Mouse (Mus musculus): ENCODE measurements around the gene Fam76a. TPM values are rescaled to one million over a fixed set of nuclear protein-coding genes. Genes with fewer than 3 reads are reported as not detected.

Fam76a gene
- polyA plus RNA-seq, 1 experiment, result 15.0 TPM

DNA sequence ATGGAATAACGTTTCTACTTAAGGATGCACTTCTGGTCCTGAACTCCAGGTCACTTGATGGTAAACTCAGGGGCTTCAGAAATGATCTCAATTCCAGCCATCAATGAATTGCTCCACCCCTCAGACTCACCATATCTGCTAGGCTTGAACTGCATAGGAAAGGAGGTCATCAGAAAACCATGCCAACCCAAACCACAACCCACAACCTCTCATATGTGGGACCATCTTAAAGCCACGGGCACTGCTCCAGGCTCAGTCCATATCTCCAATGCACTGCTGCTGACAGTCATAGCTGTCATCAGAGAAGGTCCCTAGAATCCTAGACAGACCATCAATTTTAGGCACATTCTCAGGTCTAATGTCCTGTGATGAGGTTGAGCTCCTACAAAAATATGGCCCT lies 18.3 kb downstream of the Fam76a start:
- Histone ChIP-seq H3K27me3 (ENCODE audit: control insufficient read depth, insufficient read depth, low read length) (no peaks in the 10 kb centered on the region), H3K27ac (ENCODE audit: control insufficient read depth, insufficient read depth, low read length) (no peak overlapping the region), H3K36me3 (ENCODE audit: control insufficient read depth, insufficient read depth, low read length) (peaks cover 23% of the 10 kb centered on the region), H3K4me3 (ENCODE audit: control insufficient read depth, insufficient read depth, low read length) (no peak overlapping the region), H3K4me1 (replicated peaks; ENCODE audit: control insufficient read depth, insufficient read depth, low read length) (no peaks in the 10 kb centered on the region)
- no peak for TF ChIP-seq CTCF (IDR thresholded peaks at IDR 0.05; ENCODE audit: borderline replicate concordance, control insufficient read depth, extremely low read depth, insufficient read depth, low read length, poor library complexity)
- TF ChIP-seq POLR2A (IDR thresholded peaks at IDR 0.05; ENCODE audit: control insufficient read depth, extremely low read depth, insufficient read depth, low read length, poor library complexity), result no peak
- DNase-seq, result no peak
- WGBS, result 58% methylated on average over 2 of the region's 2 CpGs

DNA sequence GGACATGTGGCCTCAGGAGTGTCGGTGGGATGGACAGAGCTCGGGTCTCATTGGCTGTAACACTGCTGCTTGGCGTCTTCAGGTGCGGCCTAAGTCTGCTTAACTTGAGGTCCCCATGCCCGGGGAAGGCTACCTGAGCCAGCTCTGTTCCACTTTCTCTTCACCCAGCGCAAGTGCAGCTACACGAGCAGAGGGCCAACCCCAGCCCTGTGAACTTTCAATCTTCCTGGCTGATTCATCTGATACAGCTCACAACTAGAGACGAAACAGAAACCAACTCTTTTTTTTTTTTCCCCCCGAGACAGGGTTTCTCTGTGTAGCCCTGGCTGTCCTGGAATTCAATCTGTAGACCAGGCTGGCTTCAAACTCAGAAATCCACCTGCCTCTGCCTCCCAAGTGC lies 24.2 kb downstream of the Fam76a start:
- Histone ChIP-seq H3K27ac (ENCODE audit: control insufficient read depth, insufficient read depth, low read length) (no peak overlapping the region), H3K27me3 (ENCODE audit: control insufficient read depth, insufficient read depth, low read length) (no peaks in the 10 kb centered on the region), H3K4me1 (replicated peaks; ENCODE audit: control insufficient read depth, insufficient read depth, low read length) (peaks cover 5% of the 10 kb centered on the region; the same call in 1 of the 2 replicates), H3K4me3 (ENCODE audit: control insufficient read depth, insufficient read depth, low read length) (no peak overlapping the region), H3K36me3 (ENCODE audit: control insufficient read depth, insufficient read depth, low read length) (peaks cover 11% of the 10 kb centered on the region)
- 59% methylated on average over 9 of the region's 9 CpGs for WGBS
- TF ChIP-seq POLR2A (IDR thresholded peaks at IDR 0.05; ENCODE audit: control insufficient read depth, extremely low read depth, insufficient read depth, low read length, poor library complexity), result no peak
- no peak for TF ChIP-seq CTCF (IDR thresholded peaks at IDR 0.05; ENCODE audit: borderline replicate concordance, control insufficient read depth, extremely low read depth, insufficient read depth, low read length, poor library complexity)
- no peak for DNase-seq

DNA sequence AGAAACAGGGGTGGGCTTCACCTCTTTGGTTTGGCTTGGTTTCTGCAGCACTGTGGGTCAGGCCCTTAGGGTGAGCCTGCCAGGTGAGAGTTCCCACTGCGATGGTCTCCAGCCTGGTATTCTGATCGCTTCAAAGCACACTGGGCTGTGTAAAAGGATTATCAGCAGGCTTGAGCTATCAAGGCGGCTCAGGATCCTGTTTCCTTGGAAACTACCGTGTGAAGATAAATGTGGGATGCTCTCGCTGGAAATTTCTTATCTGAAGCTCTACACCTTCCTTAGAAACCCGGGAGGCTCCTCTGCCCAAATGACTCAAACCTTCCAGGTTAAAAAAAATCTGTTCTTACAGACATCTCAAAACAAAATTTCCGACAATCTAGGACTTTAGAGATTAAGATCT lies 28.0 kb downstream of the Fam76a start:
- TF ChIP-seq POLR2A (IDR thresholded peaks at IDR 0.05; ENCODE audit: control insufficient read depth, extremely low read depth, insufficient read depth, low read length, poor library complexity), result no peak
- no peak for TF ChIP-seq CTCF (IDR thresholded peaks at IDR 0.05; ENCODE audit: borderline replicate concordance, control insufficient read depth, extremely low read depth, insufficient read depth, low read length, poor library complexity)
- Histone ChIP-seq H3K36me3 (ENCODE audit: control insufficient read depth, insufficient read depth, low read length) (no peaks in the 10 kb centered on the region), H3K27me3 (ENCODE audit: control insufficient read depth, insufficient read depth, low read length) (no peaks in the 10 kb centered on the region), H3K4me3 (ENCODE audit: control insufficient read depth, insufficient read depth, low read length) (no peak overlapping the region), H3K4me1 (replicated peaks; ENCODE audit: control insufficient read depth, insufficient read depth, low read length) (peaks cover 5% of the 10 kb centered on the region; the same call in 1 of the 2 replicates), H3K27ac (ENCODE audit: control insufficient read depth, insufficient read depth, low read length) (no peak overlapping the region)
- WGBS, result 88% methylated on average over 7 of the region's 7 CpGs
- DNase-seq, result no peak

DNA sequence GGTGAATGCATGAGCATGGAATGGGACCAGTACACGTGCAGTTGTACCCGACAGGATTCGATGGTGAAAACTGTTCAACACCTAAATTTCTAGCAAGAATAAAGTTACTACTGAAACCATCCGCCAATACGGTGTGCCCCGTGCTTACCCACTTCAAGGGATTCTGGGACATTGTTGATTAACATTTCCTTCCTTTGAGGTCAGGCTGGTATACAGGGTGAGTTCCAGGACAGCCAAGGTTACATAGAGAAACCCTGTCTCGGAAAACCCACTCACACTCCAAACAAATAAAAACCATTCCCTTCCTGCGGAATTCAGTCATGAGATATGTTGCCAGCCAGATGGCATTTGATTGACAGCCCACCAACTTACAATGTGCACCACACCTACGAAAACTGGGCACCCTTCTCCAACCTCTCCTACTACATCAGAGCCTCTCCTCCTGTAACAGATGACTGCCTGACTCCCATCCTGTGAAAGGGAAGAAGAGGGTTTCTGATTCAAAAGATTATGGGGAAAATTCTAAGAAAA lies 37.4 kb downstream of the Fam76a start:
- WGBS, result 8% methylated on average over 9 of the region's 9 CpGs
- H3K27me3 ChIP-seq (ENCODE audit: control insufficient read depth, insufficient read depth, low read length), result no peaks in the 10 kb centered on the region
- no peaks in the 10 kb centered on the region for H3K36me3 ChIP-seq (ENCODE audit: control insufficient read depth, insufficient read depth, low read length)
- peak overlapping the region; percentile 80 for H3K4me3 ChIP-seq (ENCODE audit: control insufficient read depth, insufficient read depth, low read length)
- peaks cover 8% of the 10 kb centered on the region for H3K4me1 ChIP-seq (replicated peaks; ENCODE audit: control insufficient read depth, insufficient read depth, low read length)
- no peak overlapping the region for H3K27ac ChIP-seq (ENCODE audit: control insufficient read depth, insufficient read depth, low read length)
- DNase-seq, result no peak
- TF ChIP-seq POLR2A (IDR thresholded peaks at IDR 0.05; ENCODE audit: control insufficient read depth, extremely low read depth, insufficient read depth, low read length, poor library complexity), result no peak

DNA sequence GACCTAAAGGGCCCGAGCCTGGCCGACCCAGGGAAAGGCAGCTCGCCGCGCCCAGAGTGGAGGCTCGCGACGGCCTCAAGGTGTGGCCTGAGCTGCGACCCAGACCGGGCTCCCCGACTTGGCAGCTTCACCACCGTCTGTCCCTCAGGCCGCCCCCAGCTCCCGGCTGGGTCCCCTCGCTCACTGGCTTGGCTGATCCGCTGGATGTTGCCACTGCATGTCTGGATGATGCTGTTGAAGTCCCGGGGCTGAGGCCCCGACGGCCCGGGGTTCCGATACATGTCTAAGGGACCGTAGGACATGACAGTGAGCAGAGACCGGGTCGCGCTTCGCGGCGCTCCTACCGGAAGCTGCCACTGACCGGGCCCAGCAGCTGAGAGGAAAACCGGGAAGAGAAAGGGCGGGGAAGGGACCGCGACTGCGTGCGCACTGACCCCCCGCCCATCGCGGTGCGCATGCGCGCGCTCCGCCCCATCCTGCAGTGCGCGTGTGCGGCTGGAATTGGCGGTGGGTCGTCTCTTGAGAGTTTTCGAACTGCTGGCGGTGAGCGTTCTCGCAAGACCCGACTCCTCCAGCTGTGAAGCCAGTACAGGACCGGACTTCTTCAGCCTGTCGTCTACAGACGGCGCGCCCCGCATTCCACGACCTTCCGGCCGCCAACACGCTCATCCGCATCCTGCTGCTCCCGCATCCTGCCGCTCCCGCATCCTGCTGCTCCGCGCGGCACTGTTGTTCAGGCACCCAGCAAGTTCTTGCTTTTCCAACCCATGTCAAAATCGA lies 38.1 kb downstream of the Fam76a start, which contains the start of gene Stx12:
TSS of gene Stx12 (minus strand) at position 446 of the 780 bp plus-strand sequence.
- peaks cover 8% of the 10 kb centered on the region for H3K4me1 ChIP-seq (replicated peaks; ENCODE audit: control insufficient read depth, insufficient read depth, low read length)
- peak; percentile 82 for DNase-seq
- no peaks in the 10 kb centered on the region for H3K27me3 ChIP-seq (ENCODE audit: control insufficient read depth, insufficient read depth, low read length)
- H3K27ac ChIP-seq (ENCODE audit: control insufficient read depth, insufficient read depth, low read length), result no peak within 1 kb of the TSS
- under 1% methylated on average over 72 of the region's 72 CpGs for WGBS
- no peaks in the 10 kb centered on the region for H3K36me3 ChIP-seq (ENCODE audit: control insufficient read depth, insufficient read depth, low read length)
- peak within 1 kb of the TSS; percentile 80 for H3K4me3 ChIP-seq (ENCODE audit: control insufficient read depth, insufficient read depth, low read length)
- TF ChIP-seq POLR2A (IDR thresholded peaks at IDR 0.05; ENCODE audit: control insufficient read depth, extremely low read depth, insufficient read depth, low read length, poor library complexity) (peak; percentile 37; the same call in 1 of the 2 replicates), CTCF (IDR thresholded peaks at IDR 0.05; ENCODE audit: borderline replicate concordance, control insufficient read depth, extremely low read depth, insufficient read depth, low read length, poor library complexity) (no peak)

DNA sequence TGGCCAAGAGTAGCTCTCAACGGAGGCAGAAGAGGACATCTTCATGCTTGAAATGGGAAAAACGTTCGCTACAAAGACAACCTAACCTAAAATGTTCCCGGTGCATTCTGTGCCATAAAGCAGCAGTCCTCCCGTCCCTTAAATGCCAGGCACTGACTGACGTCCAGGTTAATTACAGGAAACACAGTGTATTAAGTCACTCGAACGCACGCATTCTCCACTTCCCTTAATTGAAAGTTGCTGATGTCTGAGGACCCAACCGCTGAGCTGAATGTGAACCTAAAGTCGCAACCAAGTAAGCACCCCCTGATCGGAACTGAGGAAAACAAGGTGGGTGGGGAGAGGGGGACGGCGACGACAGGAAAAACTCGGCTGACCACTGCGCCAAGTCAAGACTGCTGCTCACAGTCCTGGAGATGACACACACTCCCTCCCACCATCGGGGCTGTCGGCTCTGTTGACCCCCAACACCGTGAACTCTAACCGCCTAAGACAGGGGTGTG lies 38.7 kb downstream of the Fam76a start:
- no peak for TF ChIP-seq CTCF (IDR thresholded peaks at IDR 0.05; ENCODE audit: borderline replicate concordance, control insufficient read depth, extremely low read depth, insufficient read depth, low read length, poor library complexity)
- 0 out of 2 replicates have a peak, but pooled peaks have one; percentile 3 for TF ChIP-seq POLR2A (IDR thresholded peaks at IDR 0.05; ENCODE audit: control insufficient read depth, extremely low read depth, insufficient read depth, low read length, poor library complexity)
- Histone ChIP-seq H3K4me1 (replicated peaks; ENCODE audit: control insufficient read depth, insufficient read depth, low read length) (peaks cover 8% of the 10 kb centered on the region), H3K27ac (ENCODE audit: control insufficient read depth, insufficient read depth, low read length) (no peak overlapping the region), H3K27me3 (ENCODE audit: control insufficient read depth, insufficient read depth, low read length) (no peaks in the 10 kb centered on the region), H3K4me3 (ENCODE audit: control insufficient read depth, insufficient read depth, low read length) (peak overlapping the region; percentile 80), H3K36me3 (ENCODE audit: control insufficient read depth, insufficient read depth, low read length) (no peaks in the 10 kb centered on the region)
- WGBS, result 1% methylated on average over 21 of the region's 21 CpGs
- no peak for DNase-seq
